Mouse (Mus musculus) left cerebral cortex, postnatal 4 days (tissue): ENCODE measurements around the gene Tmem52. TPM values are rescaled to one million over a fixed set of nuclear protein-coding genes. Genes with fewer than 3 reads are reported as not detected.

ENCODE experiments used
- DNase-seq: peaks from one replicate; pipeline ENCODE4 v3.0.0-alpha.2; 2022
- intact Hi-C: fragments of 180-260 bp; cut with DNase I; formaldehyde crosslinking; loops from one replicate; pipeline ENCODE4 v1.15.1; 2025
- total RNA-seq, 2 experiments: library from RNA; stranded (reverse); gene quantifications; 2 replicates each; pipeline ENCODE4 v1.2.3; 2021

Gene Tmem52
- total RNA-seq, 2 experiments from 2014 or later = not detected

DNA sequence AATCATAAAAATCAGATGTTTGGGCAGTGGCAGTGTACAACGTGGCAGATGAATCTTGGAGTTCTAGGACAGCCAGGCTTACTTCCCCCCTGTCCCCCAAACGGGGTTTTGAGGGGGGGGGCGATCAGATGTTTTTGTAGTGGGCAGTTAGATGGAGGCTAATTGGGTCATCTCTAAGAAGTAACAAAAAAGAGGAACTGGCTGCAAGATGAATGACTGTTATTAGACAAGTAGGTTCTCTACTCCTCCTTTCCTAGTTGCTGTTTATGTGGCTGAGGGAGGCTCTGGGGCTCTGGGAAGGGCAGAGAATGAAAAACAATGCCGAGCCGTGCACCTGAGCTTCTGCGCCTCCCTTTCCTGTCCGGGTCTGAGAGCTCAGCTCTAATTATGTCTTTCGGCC, 36.2 kb downstream of the Tmem52 start:
- intact Hi-C loops = no loop called here
- no peak for DNase-seq

DNA sequence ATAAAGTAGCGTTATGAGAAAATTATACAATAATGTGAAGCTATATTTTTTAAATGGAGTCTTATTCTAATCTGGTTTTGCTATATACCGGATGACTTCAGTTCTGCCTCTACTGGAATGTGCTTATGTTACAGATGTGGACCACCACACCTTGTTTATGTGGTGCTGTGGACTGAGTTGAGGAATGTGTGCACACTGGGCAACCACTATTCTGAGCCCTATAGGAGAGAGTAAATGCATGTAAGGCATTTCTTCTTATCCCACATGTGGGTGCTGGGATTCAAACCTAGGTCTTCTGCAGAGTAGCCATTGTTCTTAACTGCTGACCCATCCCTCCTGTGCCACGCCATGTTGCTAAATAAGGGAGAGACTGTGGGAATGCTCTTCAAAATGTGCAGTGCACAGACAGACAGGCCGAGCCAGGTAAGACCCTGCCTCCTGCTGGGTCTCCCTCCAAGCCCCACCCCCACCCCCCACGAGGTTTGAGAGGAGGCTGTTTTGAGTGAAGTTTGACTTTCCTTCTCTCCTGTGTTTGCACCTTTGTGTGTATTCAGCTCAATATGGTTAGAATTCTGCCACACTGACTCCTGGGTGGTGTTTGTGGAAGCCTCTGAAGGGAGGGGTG, 36.9 kb downstream of the Tmem52 start:
- intact Hi-C loops = no loop called here
- DNase-seq = no peak

DNA sequence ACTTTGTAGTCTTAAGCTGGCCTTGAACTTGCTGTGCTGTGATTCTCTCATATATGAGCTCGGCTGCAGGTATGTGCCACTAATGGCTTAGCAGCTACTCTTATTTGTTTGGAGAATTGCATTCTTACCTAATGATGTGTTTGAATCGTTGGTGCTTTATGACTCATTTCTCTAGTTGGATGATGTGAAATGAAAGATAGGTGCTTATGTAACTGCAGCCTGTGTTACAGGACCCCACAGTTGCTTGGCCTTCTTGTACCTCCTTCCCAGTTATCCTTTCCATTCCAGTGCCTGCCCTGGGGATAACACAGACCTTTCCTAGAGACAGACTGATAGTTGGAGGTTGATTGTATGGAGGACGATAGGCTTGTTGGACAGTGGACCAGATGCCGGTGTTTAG, 39.7 kb downstream of the Tmem52 start:
- DNase-seq = no peak
- intact Hi-C loops = no loop called here

DNA sequence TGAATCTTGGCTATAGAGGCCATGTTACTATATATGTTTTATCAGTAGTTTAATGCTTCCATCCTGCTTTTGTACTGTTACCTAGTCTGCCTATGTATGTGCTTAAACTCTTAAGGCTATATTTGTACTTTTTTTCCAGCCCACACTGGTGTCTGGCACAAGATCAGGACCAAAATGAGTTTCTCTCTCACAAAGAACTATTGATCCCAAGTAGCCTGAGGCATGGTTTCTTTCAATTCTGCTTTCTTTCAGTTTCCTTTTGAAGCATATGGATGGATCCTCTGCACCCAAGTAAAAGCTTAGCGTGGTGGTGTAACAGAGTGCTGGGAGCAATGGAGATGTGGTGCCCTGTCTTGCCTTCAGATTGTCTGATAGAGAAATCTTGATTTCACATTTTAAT, 42.1 kb downstream of the Tmem52 start:
- DNase-seq = no peak
- intact Hi-C loops = no loop called here

DNA sequence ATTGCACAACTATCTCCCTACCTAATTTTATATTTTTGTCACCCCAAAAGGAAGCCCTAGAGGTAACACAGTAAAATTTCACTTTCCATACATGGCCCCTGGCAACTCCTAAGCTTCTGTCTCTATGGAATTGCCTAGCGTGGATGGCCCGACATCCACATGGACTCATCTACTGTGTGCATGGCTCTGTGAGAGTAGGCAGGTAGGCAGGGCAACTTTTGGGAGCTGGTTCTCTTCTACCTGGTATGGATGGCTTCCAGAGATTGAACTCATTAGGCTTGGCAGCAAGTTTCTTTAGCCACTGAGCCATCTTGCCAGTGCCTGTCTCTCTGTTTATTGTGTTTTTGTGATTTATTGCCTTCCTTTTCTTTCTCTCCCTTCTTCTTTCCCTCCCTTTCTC, 45.9 kb downstream of the Tmem52 start:
- intact Hi-C loops = no loop called here
- no peak for DNase-seq

DNA sequence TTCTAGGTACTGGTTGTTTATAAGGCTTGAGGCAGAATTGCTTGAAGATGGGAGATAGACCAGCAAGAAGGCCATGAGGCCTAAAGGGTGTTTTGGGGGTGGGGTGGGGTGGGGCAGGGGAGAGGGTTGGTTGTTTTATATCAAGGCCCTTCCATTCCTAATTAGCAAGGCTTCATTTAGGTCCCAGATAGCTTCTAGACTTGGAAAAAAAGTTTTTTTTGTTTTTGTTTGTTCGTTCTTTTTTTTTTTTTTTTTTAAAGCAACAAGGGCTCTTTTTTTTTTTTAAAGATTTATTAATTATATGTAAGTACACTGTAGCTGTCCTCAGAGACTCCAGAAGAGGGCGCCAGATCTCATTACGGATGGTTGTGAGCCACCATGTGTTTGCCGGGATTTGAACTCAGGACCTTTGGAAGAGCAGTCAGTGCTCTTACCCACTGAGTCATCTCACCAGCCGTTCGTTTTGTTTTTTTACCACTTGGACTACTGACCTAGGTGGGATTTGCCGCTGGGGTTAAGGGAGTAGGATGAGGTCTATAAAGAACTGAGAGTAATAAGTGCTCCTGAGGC, 49.1 kb downstream of the Tmem52 start:
- intact Hi-C loops = no loop called here

More for the DNA sequence above, 49.1 kb downstream of the Tmem52 start:
- no peak for DNase-seq

Other genes starting within 250 kb of the Tmem52 start
- gene Ski, start 246.5 kb upstream of the Tmem52 start, total RNA-seq = 100 to 1,000 TPM; 117 to 121 TPM
- 10 to 100 TPM; 32.1 to 33.0 TPM for gene Faap20, start 219.3 kb upstream of the Tmem52 start, total RNA-seq
- 100 to 1,000 TPM; 131 to 136 TPM for gene Prkcz, start 107.8 kb upstream of the Tmem52 start, total RNA-seq
- 1 to 10 TPM; 7.3 to 7.7 TPM for gene Gabrd, start 71.0 kb upstream of the Tmem52 start, total RNA-seq
- gene Cfap74, start 59.9 kb upstream of the Tmem52 start, total RNA-seq = 1 to 10 TPM; 6.4 to 6.6 TPM
- gene Gnb1, start 22.2 kb downstream of the Tmem52 start, total RNA-seq = 1,000 to 10,000 TPM; 1,273 to 1,305 TPM
- gene Nadk, start 93.3 kb downstream of the Tmem52 start, total RNA-seq = 10 to 100 TPM; 58.8 to 59.5 TPM
- 10 to 100 TPM; 39.1 to 40.6 TPM for gene Slc35e2, start 132.3 kb downstream of the Tmem52 start, total RNA-seq
- 10 to 100 TPM; 55.5 to 60.6 TPM for gene Cdk11b, start 155.7 kb downstream of the Tmem52 start, total RNA-seq
- gene Gm10563, start 176.3 kb downstream of the Tmem52 start, total RNA-seq = not detected
- 1 to 10 TPM; 3.9 to 4.8 TPM for gene Mmp23, start 184.3 kb downstream of the Tmem52 start, total RNA-seq
- gene Mib2, start 200.1 kb downstream of the Tmem52 start, total RNA-seq = 100 to 1,000 TPM in 1 of 2 experiments, 10 to 100 TPM in 1; 91.0 to 105 TPM
- gene Fndc10, start 225.2 kb downstream of the Tmem52 start, total RNA-seq = 10 to 100 TPM; 20.3 to 22.0 TPM
- gene Ssu72, start 235.7 kb downstream of the Tmem52 start, total RNA-seq = 10 to 100 TPM; 82.1 to 83.7 TPM